Mouse (Mus musculus): ENCODE measurements at regions not wholly inside any gene's neighbourhood (a gene's known extent, or its start where the extent isn't known, plus 50 kb on each side); places are given as distances from the start of the nearest gene placed in this dataset.

- no peaks in the 10 kb centered on the region for H3K27me3 ChIP-seq
- no peak overlapping the region for H3K9ac ChIP-seq
- H3K4me3 ChIP-seq = no peak overlapping the region
- H3K4me2 ChIP-seq = no peak overlapping the region
- no peaks in the 10 kb centered on the region for H3K36me3 ChIP-seq
- 0 out of 2 replicates have a peak, but pooled peaks have one; percentile 43 for ATAC-seq (ENCODE audit: borderline replicate concordance, extremely low read depth, low FRiP score, low TSS enrichment)
- 0 out of 2 replicates have a peak overlapping the region, but pooled peaks have one; percentile 5 for H3K27ac ChIP-seq
- peaks cover 42% of the 10 kb centered on the region for H3K4me1 ChIP-seq
- H3K9me3 ChIP-seq = no peaks in the 10 kb centered on the region
- WGBS = 65% methylated on average over 5 of the region's 5 CpGs
Measured at GRCm38 (mm10) chr1:185670029-185670741, 215.5 kb downstream of the Slc30a10 start.

GRCm38 (mm10) chr1:185672940-185673339, 218.3 kb downstream of the Slc30a10 start:
- H3K4me1 ChIP-seq = peaks cover 38% of the 10 kb centered on the region
- H3K9me3 ChIP-seq = no peaks in the 10 kb centered on the region
- no peak overlapping the region for H3K4me2 ChIP-seq
- H3K4me3 ChIP-seq = no peak overlapping the region
- no peak overlapping the region for H3K9ac ChIP-seq
- no peaks in the 10 kb centered on the region for H3K27me3 ChIP-seq
- no peak for ATAC-seq (ENCODE audit: borderline replicate concordance, extremely low read depth, low FRiP score, low TSS enrichment)
- 37% methylated on average over 3 of the region's 3 CpGs for WGBS
- peak overlapping the region; percentile 71 for H3K27ac ChIP-seq
- no peaks in the 10 kb centered on the region for H3K36me3 ChIP-seq

- Histone ChIP-seq H3K27me3 (no peaks in the 10 kb centered on the region), H3K9me3 (no peaks in the 10 kb centered on the region), H3K4me1 (peaks cover 35% of the 10 kb centered on the region), H3K4me3 (no peak overlapping the region), H3K4me2 (no peak overlapping the region), H3K27ac (peak overlapping the region; percentile 71), H3K9ac (no peak overlapping the region), H3K36me3 (no peaks in the 10 kb centered on the region)
- ATAC-seq (ENCODE audit: borderline replicate concordance, extremely low read depth, low FRiP score, low TSS enrichment) = peak; percentile 92
- WGBS = 34% methylated on average over 11 of the region's 11 CpGs
Measured at GRCm38 (mm10) chr1:185675674-185676420, 221.2 kb downstream of the Slc30a10 start.

- Histone ChIP-seq H3K4me2 (peak overlapping the region; percentile 41), H3K9me3 (no peaks in the 10 kb centered on the region), H3K9ac (0 out of 2 replicates have a peak overlapping the region, but pooled peaks have one; percentile 1), H3K36me3 (no peaks in the 10 kb centered on the region), H3K27ac (peak overlapping the region; percentile 41), H3K27me3 (no peaks in the 10 kb centered on the region), H3K4me3 (no peak overlapping the region), H3K4me1 (peaks cover 19% of the 10 kb centered on the region)
- ATAC-seq (ENCODE audit: borderline replicate concordance, extremely low read depth, low FRiP score, low TSS enrichment) = peak; percentile 69
- 11% methylated on average over 21 of the region's 21 CpGs for WGBS
Measured at GRCm38 (mm10) chr1:185681610-185682457, 227.2 kb downstream of the Slc30a10 start.

GRCm38 (mm10) chr1:185682458-185682750, 227.8 kb downstream of the Slc30a10 start:
- H3K36me3 ChIP-seq = no peaks in the 10 kb centered on the region
- H3K9ac ChIP-seq = no peak overlapping the region
- no peaks in the 10 kb centered on the region for H3K27me3 ChIP-seq
- H3K4me3 ChIP-seq = no peak overlapping the region
- peaks cover 20% of the 10 kb centered on the region for H3K4me1 ChIP-seq
- H3K27ac ChIP-seq = peak overlapping the region; percentile 41; the same call in 1 of the 2 replicates
- no peak overlapping the region for H3K4me2 ChIP-seq
- H3K9me3 ChIP-seq = no peaks in the 10 kb centered on the region
- ATAC-seq (ENCODE audit: borderline replicate concordance, extremely low read depth, low FRiP score, low TSS enrichment) = no peak
- WGBS = 48% methylated on average over 3 of the region's 3 CpGs

- Histone ChIP-seq H3K36me3 (no peaks in the 10 kb centered on the region), H3K4me1 (peaks cover 24% of the 10 kb centered on the region), H3K4me3 (no peak overlapping the region), H3K4me2 (no peak overlapping the region), H3K9ac (no peak overlapping the region), H3K9me3 (no peaks in the 10 kb centered on the region), H3K27me3 (no peaks in the 10 kb centered on the region), H3K27ac (no peak overlapping the region)
- no peak for ATAC-seq (ENCODE audit: borderline replicate concordance, extremely low read depth, low FRiP score, low TSS enrichment)
- WGBS = 85% methylated on average over 9 of the region's 9 CpGs
Measured at GRCm38 (mm10) chr1:185684638-185685037, 230.0 kb downstream of the Slc30a10 start.

GRCm38 (mm10) chr1:185688506-185688905, 233.9 kb downstream of the Slc30a10 start:
- Histone ChIP-seq H3K27ac (no peak overlapping the region), H3K9me3 (no peaks in the 10 kb centered on the region), H3K27me3 (no peaks in the 10 kb centered on the region), H3K4me2 (no peak overlapping the region), H3K4me1 (0 out of 2 replicates have a peak, but pooled peaks cover 5% of the 10 kb centered on the region), H3K9ac (no peak overlapping the region), H3K36me3 (no peaks in the 10 kb centered on the region), H3K4me3 (no peak overlapping the region)
- WGBS = 89% methylated on average over 10 of the region's 10 CpGs
- ATAC-seq (ENCODE audit: borderline replicate concordance, extremely low read depth, low FRiP score, low TSS enrichment) = no peak

GRCm38 (mm10) chr1:185695394-185695793, 240.7 kb downstream of the Slc30a10 start:
- H3K4me1 ChIP-seq = no peaks in the 10 kb centered on the region
- H3K9me3 ChIP-seq = no peaks in the 10 kb centered on the region
- 88% methylated on average over 2 of the region's 2 CpGs for WGBS
- H3K4me3 ChIP-seq = no peak overlapping the region
- no peak overlapping the region for H3K9ac ChIP-seq
- no peak overlapping the region for H3K4me2 ChIP-seq
- H3K27ac ChIP-seq = no peak overlapping the region
- no peak for ATAC-seq (ENCODE audit: borderline replicate concordance, extremely low read depth, low FRiP score, low TSS enrichment)
- H3K27me3 ChIP-seq = no peaks in the 10 kb centered on the region
- no peaks in the 10 kb centered on the region for H3K36me3 ChIP-seq

- Histone ChIP-seq H3K36me3 (no peaks in the 10 kb centered on the region), H3K9ac (no peak overlapping the region), H3K9me3 (no peaks in the 10 kb centered on the region), H3K4me2 (no peak overlapping the region), H3K4me1 (no peaks in the 10 kb centered on the region), H3K4me3 (no peak overlapping the region), H3K27ac (no peak overlapping the region), H3K27me3 (no peaks in the 10 kb centered on the region)
- no peak for ATAC-seq (ENCODE audit: borderline replicate concordance, extremely low read depth, low FRiP score, low TSS enrichment)
- WGBS = 89% methylated on average over 6 of the region's 6 CpGs
Measured at GRCm38 (mm10) chr1:185699758-185700157, 245.1 kb downstream of the Slc30a10 start.

GRCm38 (mm10) chr1:185726324-185726723, 271.7 kb downstream of the Slc30a10 start:
- H3K4me2 ChIP-seq = no peak overlapping the region

GRCm38 (mm10) chr1:185726811-185727210, 272.2 kb downstream of the Slc30a10 start:
- Histone ChIP-seq H3K36me3 (no peaks in the 10 kb centered on the region), H3K4me1 (peaks cover 6% of the 10 kb centered on the region; the same call in 1 of the 2 replicates)
- ATAC-seq (ENCODE audit: borderline replicate concordance, extremely low read depth, low FRiP score, low TSS enrichment) = no peak

More at GRCm38 (mm10) chr1:185726324-185726723, 271.7 kb downstream of the Slc30a10 start:
- no peaks in the 10 kb centered on the region for H3K36me3 ChIP-seq
- 69% methylated on average over 2 of the region's 2 CpGs for WGBS
- H3K4me3 ChIP-seq = no peak overlapping the region
- H3K27me3 ChIP-seq = no peaks in the 10 kb centered on the region
- ATAC-seq (ENCODE audit: borderline replicate concordance, extremely low read depth, low FRiP score, low TSS enrichment) = no peak
- no peak overlapping the region for H3K27ac ChIP-seq
- H3K9me3 ChIP-seq = no peaks in the 10 kb centered on the region
- H3K9ac ChIP-seq = no peak overlapping the region
- peaks cover 6% of the 10 kb centered on the region; the same call in 1 of the 2 replicates for H3K4me1 ChIP-seq

More at GRCm38 (mm10) chr1:185726811-185727210, 272.2 kb downstream of the Slc30a10 start:
- H3K4me3 ChIP-seq = no peak overlapping the region
- H3K9me3 ChIP-seq = no peaks in the 10 kb centered on the region
- no peak overlapping the region for H3K27ac ChIP-seq
- H3K27me3 ChIP-seq = no peaks in the 10 kb centered on the region
- no peak overlapping the region for H3K4me2 ChIP-seq
- no peak overlapping the region for H3K9ac ChIP-seq

Data from lung, embryonic 15.5 days (tissue).